Mouse (Mus musculus) embryonic facial prominence, embryonic 15.5 days (tissue): ENCODE results near the gene Mrpl50. TPM values are rescaled to one million over a fixed set of nuclear protein-coding genes. Genes with fewer than 3 reads are reported as not detected.
"Not testable (repeated sequence)": the region's sequence is repeated elsewhere in the genome, so short reads cannot be mapped to it uniquely, and the experiment has no call there.

Experiments
- ATAC-seq: fragments of 200-750 bp; cut with Nextera tagmentation; 2 replicates; pipeline ENCODE4 v1.8.0; 2017; ENCODE audit warnings: low read depth, moderate TSS enrichment; ENCODE audit not compliant: insufficient number of reproducible peaks, low FRiP score, low TSS enrichment
- H3K27ac ChIP-seq: fragments of 300-500 bp; sonication (generic); replicated peaks from 2 replicates; pipeline ENCODE4 v1.5.1; 2015; ENCODE audit warnings: mild to moderate bottlenecking, inconsistent platforms
- H3K27me3 ChIP-seq: fragments of 300-500 bp; sonication (generic); 2 replicates; pipeline ENCODE4 v1.6.1; 2015; ENCODE audit warnings: inconsistent platforms
- H3K36me3 ChIP-seq: fragments of 300-500 bp; sonication (generic); 2 replicates; pipeline ENCODE4 v1.6.1; 2015; ENCODE audit warnings: mild to moderate bottlenecking, inconsistent platforms
- H3K4me1 ChIP-seq: fragments of 300-500 bp; sonication (generic); 2 replicates; pipeline ENCODE4 v1.6.1; 2015; ENCODE audit warnings: inconsistent platforms
- H3K4me2 ChIP-seq: fragments of 300-500 bp; sonication (generic); replicated peaks from 2 replicates; pipeline ENCODE4 v1.6.1; 2015; ENCODE audit warnings: mild to moderate bottlenecking, inconsistent platforms
- H3K4me3 ChIP-seq: fragments of 300-500 bp; sonication (generic); replicated peaks from 2 replicates; pipeline ENCODE4 v1.5.1; 2015; ENCODE audit warnings: mild to moderate bottlenecking, inconsistent platforms
- H3K9ac ChIP-seq: fragments of 300-500 bp; sonication (generic); 2 replicates; pipeline ENCODE4 v1.6.1; 2015; ENCODE audit warnings: inconsistent platforms
- H3K9me3 ChIP-seq: fragments of 300-500 bp; sonication (generic); replicated peaks from 2 replicates; pipeline ENCODE4 v1.6.1; 2016; ENCODE audit warnings: inconsistent platforms
- WGBS: fragments of 180-500 bp; shearing (Covaris S2); methylation state at CpG from one replicate; pipeline ENCODE4 v1.1.7; 2015; 5-methylcytosine and 5-hydroxymethylcytosine counted together
- polyA plus RNA-seq: library from polyadenylated mRNA; unstranded; fragments of >200 nt; fragmentation: Nextera tagmentation; extraction: Ambion mirVana; gene quantifications from 2 replicates; pipeline ENCODE4 v1.2.1, GENCODE M21; 2015

Mrpl50 gene
- polyA plus RNA-seq, 1 experiment from 2014 or later, result 68.9 TPM

DNA sequence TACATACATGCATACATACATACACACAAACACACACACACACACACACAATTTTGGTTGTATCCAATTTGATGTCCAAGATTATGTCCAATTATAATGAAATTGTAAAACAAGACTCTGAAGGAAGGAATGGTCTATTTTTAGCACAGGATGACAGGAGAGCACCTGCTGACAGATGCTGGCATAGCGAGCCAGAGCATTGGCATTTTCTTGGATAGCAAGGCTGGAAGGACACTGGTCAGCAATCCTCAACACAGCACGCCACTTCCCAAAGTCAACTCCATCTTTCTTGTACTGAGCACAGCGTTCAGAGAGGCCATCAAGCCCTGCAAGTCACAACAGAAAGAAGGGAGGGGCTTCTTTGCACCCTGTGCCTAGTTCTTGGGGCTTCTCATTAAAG, 20.1 kb upstream of the Mrpl50 start:
- H3K9ac ChIP-seq, result no peak overlapping the region
- H3K9me3 ChIP-seq, result no peaks in the 10 kb centered on the region
- no peaks in the 10 kb centered on the region for H3K36me3 ChIP-seq
- WGBS, result 64% methylated on average over 3 of the region's 3 CpGs
- H3K4me3 ChIP-seq, result no peak overlapping the region
- no peak overlapping the region for H3K27ac ChIP-seq
- no peak for ATAC-seq
- H3K4me1 ChIP-seq, result no peaks in the 10 kb centered on the region
- H3K4me2 ChIP-seq, result no peak overlapping the region
- no peaks in the 10 kb centered on the region for H3K27me3 ChIP-seq

DNA sequence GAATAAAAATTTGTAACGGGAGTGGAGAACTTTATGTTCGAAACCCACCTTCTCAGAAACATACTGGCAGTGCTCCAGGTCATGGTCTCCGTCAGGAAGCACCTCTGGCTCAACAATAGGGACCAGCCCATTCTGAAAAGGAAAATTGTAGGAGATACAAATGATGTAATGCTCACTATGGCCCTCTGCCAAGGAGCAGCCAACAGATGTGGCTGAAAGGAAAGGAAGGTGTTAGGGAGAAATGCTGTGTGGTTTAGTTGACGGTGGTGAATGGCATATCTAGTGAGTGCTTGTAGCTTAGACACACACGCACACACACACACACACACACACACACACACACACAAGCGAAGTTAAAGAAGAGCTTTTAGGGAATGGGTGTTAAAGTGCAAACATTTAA, 18.8 kb upstream of the Mrpl50 start:
- Histone ChIP-seq H3K9ac (no peak overlapping the region), H3K9me3 (no peaks in the 10 kb centered on the region), H3K27me3 (no peaks in the 10 kb centered on the region), H3K4me2 (no peak overlapping the region), H3K4me1 (no peaks in the 10 kb centered on the region), H3K36me3 (no peaks in the 10 kb centered on the region), H3K4me3 (no peak overlapping the region), H3K27ac (no peak overlapping the region)
- no peak for ATAC-seq
- 57% methylated on average over 6 of the region's 6 CpGs for WGBS

DNA sequence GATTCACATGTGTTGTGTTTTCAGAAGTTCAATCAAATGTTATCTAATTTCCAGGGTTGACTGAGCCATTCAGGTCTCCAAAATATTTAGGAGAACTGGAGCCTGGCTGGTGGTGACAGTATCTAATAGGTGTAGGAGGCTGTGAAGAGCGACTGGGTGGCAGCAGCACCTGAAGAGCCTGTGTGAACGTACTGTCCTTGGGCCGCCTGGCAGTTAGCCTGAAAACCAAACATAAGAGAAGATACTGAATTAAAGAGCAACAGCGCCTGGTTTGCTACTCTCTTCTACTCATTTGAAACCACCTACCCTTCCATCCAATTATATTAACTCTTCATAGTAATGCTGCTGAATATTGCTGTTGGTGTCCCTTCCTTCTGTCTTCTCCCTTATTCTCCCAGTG, 15.8 kb upstream of the Mrpl50 start:
- Histone ChIP-seq H3K27ac (no peak overlapping the region), H3K36me3 (0 out of 2 replicates have a peak, but pooled peaks cover 6% of the 10 kb centered on the region), H3K4me1 (no peaks in the 10 kb centered on the region), H3K9me3 (no peaks in the 10 kb centered on the region), H3K4me2 (no peak overlapping the region), H3K4me3 (no peak overlapping the region), H3K27me3 (no peaks in the 10 kb centered on the region), H3K9ac (no peak overlapping the region)
- 82% methylated on average over 4 of the region's 4 CpGs for WGBS
- no peak for ATAC-seq

DNA sequence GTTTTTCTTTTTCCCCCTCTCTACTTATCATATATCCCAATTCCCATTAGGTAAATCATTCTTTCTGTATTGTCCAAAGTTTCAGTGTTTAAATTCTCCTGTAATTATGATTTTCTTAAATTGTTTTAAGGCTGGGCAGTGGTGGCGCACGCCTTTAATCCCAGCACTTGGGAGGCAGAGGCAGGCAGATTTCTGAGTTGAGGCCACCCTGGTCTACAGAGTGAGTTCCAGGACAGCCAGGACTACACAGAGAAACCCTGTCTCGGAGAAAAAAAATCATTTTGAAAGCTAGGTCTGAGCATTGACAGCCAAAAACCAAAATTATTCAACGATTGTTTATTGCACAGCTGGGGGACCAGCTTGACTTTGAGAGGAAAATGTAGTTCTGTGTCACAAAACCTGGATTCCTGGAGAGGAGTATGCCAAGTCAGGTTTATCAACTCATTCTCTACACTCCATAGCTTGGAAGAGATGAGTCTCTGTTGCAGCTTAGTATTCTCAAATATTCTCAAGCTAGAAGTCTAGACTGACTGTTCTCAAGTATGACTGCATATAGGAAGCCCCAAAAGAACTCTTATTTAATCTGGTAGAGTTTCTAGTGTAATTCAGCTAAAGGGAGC, 14.9 kb upstream of the Mrpl50 start:
- 0 out of 2 replicates have a peak, but pooled peaks cover under 1% of the 10 kb centered on the region for H3K9me3 ChIP-seq
- no peak overlapping the region for H3K27ac ChIP-seq
- no peaks in the 10 kb centered on the region for H3K4me1 ChIP-seq
- WGBS, result 93% methylated on average over 4 of the region's 4 CpGs
- H3K4me3 ChIP-seq, result no peak overlapping the region
- no peak for ATAC-seq
- no peak overlapping the region for H3K9ac ChIP-seq
- H3K4me2 ChIP-seq, result no peak overlapping the region
- H3K36me3 ChIP-seq, result peaks cover 10% of the 10 kb centered on the region
- no peaks in the 10 kb centered on the region for H3K27me3 ChIP-seq

DNA sequence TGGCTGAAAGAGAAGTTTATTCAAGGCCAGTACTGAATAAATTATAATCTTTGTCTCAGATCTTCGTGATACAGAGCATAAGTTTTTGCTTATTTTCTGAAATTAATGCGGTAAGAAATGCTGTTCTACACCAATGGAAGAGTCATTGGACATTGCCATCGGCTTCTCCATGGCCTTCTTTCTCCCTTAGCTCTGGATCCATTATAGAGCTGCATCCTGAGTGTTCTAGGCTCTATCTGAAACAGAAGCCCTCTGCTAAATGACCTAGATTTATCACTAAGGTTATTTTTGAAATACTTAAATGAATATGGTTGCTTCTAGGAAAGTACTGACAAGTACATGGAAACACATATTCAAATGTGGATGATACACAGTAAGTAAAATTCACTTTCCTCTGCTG, 14.1 kb upstream of the Mrpl50 start:
- 89% methylated on average over 3 of the region's 3 CpGs for WGBS
- no peak for ATAC-seq
- Histone ChIP-seq H3K27ac (no peak overlapping the region), H3K4me3 (no peak overlapping the region), H3K9me3 (peaks cover 8% of the 10 kb centered on the region; the same call in 1 of the 2 replicates), H3K36me3 (peaks cover 18% of the 10 kb centered on the region), H3K4me2 (no peak overlapping the region), H3K4me1 (no peaks in the 10 kb centered on the region), H3K9ac (no peak overlapping the region), H3K27me3 (no peaks in the 10 kb centered on the region)

DNA sequence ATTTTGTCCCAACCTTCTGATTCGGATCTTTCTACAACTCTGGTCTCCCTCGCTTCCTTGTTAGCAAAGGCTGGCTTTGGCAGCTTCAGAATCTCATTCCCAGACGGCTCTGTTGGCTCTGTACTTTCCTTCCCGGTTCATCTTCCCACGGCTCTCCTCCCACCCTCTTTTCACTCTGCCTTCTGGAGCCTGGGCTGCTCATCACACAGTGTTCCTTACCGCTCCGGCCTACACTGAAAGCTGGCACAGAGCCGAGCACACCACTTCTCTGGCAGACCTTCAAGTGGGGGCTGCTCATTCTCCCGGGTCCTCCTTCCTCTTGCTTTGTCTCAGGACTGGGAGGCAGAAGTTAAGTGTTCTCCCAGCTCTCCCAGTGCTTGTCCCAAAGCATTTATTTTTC, 1.7 kb upstream of the Mrpl50 start:
- peak overlapping the region; percentile 76 for H3K4me3 ChIP-seq
- ATAC-seq, result no peak
- H3K4me1 ChIP-seq, result peaks cover 13% of the 10 kb centered on the region
- no peaks in the 10 kb centered on the region for H3K27me3 ChIP-seq
- no peak overlapping the region for H3K27ac ChIP-seq
- no peaks in the 10 kb centered on the region for H3K9me3 ChIP-seq
- no peak overlapping the region for H3K4me2 ChIP-seq
- 70% methylated on average over 9 of the region's 9 CpGs for WGBS
- peaks cover 29% of the 10 kb centered on the region; the same call in 1 of the 2 replicates for H3K36me3 ChIP-seq
- no peak overlapping the region for H3K9ac ChIP-seq

DNA sequence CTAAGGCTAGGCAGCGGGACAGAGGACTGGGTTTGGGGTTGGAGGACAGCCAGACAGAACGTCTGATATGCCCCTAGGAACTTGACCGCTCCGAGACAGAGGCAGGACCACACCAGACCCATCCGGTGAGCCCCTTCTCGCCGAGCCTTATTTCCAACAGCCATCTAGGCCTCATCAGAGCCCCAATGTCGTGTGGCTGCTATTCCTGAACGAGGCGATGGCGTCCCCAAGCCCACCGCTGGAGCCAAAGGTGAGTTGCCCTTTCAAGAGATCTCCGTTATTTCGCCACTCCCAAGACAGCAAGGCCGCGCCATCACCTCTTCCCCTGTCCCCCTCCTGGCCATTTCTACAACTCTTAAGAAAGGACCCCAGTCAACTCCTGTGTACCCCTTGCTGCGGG, 453 bp upstream of the Mrpl50 start:
- no peaks in the 10 kb centered on the region for H3K9me3 ChIP-seq
- H3K27ac ChIP-seq, result 0 out of 2 replicates have a peak overlapping the region, but pooled peaks have one; percentile 12
- 2% methylated on average over 17 of the region's 17 CpGs for WGBS
- no peaks in the 10 kb centered on the region for H3K27me3 ChIP-seq
- H3K36me3 ChIP-seq, result peaks cover 26% of the 10 kb centered on the region
- no peak; the same call in 1 of the 2 replicates for ATAC-seq
- H3K4me1 ChIP-seq, result peaks cover 13% of the 10 kb centered on the region
- H3K4me2 ChIP-seq, result peak overlapping the region; percentile 61
- peak overlapping the region; percentile 27 for H3K9ac ChIP-seq
- H3K4me3 ChIP-seq, result peak overlapping the region; percentile 76

DNA sequence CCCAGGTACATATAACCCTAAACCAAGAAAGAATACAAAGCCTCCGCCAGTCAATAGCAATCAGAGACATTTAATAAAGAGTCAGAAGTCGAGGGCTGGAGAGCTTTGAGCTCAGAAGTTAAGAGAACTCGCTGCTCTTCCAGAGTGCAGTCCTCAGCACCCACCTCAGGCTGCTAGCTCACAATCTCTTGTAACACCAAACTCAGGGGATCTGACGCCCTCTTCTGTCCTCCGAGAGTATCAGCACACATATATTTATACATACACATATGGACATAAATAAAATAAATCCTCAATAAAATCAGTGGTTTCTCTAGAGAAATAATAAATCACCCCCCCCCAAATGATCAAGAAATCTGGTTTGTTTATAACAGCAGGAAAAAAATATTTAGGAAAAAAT, 1.4 kb downstream of the Mrpl50 start:
- Histone ChIP-seq H3K27me3 (no peaks in the 10 kb centered on the region), H3K4me1 (peaks cover 13% of the 10 kb centered on the region), H3K9ac (no peak overlapping the region), H3K4me3 (no peak overlapping the region), H3K4me2 (no peak overlapping the region), H3K36me3 (peaks cover 19% of the 10 kb centered on the region), H3K27ac (no peak overlapping the region), H3K9me3 (no peaks in the 10 kb centered on the region)
- no peak for ATAC-seq
- 75% methylated on average over 5 of the region's 5 CpGs for WGBS

DNA sequence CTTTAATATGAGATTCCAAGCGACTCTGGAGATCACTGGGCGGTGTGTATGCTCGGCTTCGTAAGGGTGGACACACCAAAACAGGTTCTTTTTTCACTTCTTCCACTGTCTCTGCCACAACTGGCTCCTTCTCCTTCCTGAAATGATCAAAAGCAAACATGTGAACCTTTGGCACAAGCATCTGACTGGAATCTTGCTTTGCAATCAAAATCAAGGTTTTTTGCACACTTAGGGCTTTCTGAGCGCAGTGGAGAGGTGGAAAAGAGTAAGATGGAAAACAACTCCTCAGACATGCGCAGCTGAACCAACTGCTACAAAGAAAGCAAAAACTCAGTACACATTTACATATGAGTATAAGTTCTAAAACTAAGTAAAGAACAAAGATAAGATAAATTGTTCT, 6.5 kb downstream of the Mrpl50 start:
- no peak overlapping the region for H3K27ac ChIP-seq
- H3K9me3 ChIP-seq, result no peaks in the 10 kb centered on the region
- no peak for ATAC-seq
- no peak overlapping the region for H3K9ac ChIP-seq
- WGBS, result 98% methylated on average over 6 of the region's 6 CpGs
- H3K4me3 ChIP-seq, result no peak overlapping the region
- peaks cover 2% of the 10 kb centered on the region; the same call in 1 of the 2 replicates for H3K4me1 ChIP-seq
- H3K36me3 ChIP-seq, result peaks cover 26% of the 10 kb centered on the region
- no peak overlapping the region for H3K4me2 ChIP-seq
- no peaks in the 10 kb centered on the region for H3K27me3 ChIP-seq

DNA sequence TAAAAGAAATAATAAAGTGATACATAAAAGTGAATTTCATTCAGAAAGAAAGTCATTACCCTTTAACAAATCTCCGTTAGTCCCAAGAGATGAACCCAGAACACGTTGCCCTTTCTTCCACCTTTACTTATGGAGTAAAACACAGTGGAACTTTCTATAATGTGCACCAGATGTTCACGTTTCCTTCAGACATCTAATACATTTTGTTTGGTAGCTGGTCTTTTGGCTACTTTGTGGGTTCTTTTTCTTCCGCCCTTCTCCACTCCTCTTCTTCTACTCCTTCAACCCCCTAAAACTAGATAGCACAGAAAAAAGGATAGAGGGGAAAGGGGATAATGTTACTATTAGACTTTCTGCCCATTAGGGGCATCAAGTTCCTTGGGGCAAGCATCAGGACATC, 8.3 kb downstream of the Mrpl50 start:
- Histone ChIP-seq H3K9ac (no peak overlapping the region), H3K36me3 (peaks cover 23% of the 10 kb centered on the region), H3K27ac (no peak overlapping the region), H3K4me3 (no peak overlapping the region), H3K27me3 (no peaks in the 10 kb centered on the region), H3K9me3 (no peaks in the 10 kb centered on the region), H3K4me1 (no peaks in the 10 kb centered on the region), H3K4me2 (no peak overlapping the region)
- WGBS, result 43% methylated on average over 4 of the region's 4 CpGs
- no peak for ATAC-seq

DNA sequence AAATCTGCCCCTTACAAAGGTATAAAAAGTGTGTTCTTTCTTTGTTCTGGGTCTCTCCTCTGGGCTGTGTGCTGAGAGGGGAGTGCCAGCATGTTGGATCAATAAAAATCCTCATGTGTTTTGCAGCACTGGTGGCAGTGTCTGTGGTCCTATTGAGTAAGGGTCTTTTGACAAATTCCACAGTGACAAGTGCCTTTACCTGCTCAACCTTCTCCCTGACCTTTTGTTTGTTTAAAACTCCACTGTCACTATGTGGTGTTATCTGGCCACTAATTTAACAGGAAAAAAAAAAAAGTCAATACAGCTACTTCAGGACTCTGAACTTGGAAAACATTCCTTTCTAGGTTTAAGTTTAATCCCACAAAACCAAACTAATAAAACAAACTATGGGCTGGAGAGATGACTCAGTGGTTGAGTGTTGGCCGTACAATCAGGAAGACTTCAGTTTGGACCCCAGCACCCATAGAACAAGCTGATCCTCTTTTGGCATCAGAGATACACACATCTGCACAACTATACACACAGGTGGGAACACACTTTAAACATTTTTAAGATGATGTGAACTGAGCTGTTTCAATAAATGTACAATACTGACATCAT, 10.6 kb downstream of the Mrpl50 start:
- not testable (repeated sequence) for H3K9me3 ChIP-seq, H3K4me2 ChIP-seq, ATAC-seq, H3K27me3 ChIP-seq, H3K27ac ChIP-seq, H3K9ac ChIP-seq, H3K4me1 ChIP-seq, H3K4me3 ChIP-seq
- 85% methylated on average over 1 of the region's 1 CpGs for WGBS
- H3K36me3 ChIP-seq, result peaks cover 19% of the 10 kb centered on the region

DNA sequence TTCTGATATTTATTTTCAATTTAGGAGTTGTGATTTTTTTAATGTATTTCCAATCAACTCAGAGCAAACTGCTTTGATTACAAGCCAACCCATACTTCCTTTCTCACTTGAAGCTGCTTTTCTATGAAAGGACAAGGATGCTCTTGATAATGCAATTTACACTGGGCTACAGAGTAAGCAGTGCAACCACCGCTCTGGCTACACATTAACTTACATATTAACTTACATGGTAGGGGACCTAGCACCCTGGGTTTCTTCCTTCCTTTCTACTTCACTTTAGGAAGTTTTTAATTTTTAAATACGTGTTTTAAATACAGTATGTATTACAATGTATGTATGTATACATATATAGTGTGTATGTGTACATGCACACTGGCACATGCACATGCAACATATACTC, 11.7 kb downstream of the Mrpl50 start:
- Histone ChIP-seq H3K4me2 (no peak overlapping the region), H3K27me3 (no peaks in the 10 kb centered on the region), H3K9me3 (no peaks in the 10 kb centered on the region), H3K27ac (no peak overlapping the region), H3K36me3 (peaks cover 16% of the 10 kb centered on the region), H3K4me3 (no peak overlapping the region), H3K9ac (no peak overlapping the region), H3K4me1 (no peaks in the 10 kb centered on the region)
- 95% methylated on average over 2 of the region's 2 CpGs for WGBS
- ATAC-seq, result no peak
